Mouse (Mus musculus): ENCODE results near the gene Itgb3bp. TPM values are rescaled to one million over a fixed set of nuclear protein-coding genes. Genes with fewer than 3 reads are reported as not detected.

Gene Itgb3bp
- total RNA-seq, 2 experiments from 2014 or later = 5.7 to 6.0 TPM

GRCm38 (mm10) chr4:99766753-99767152 is 162.9 kb downstream of the Itgb3bp start:
- intact Hi-C loops (cut with DNase I) = loop anchor here (1.0 to 5.0 kb wide), 3 partner anchors 105 to 469 kb away; partner anchors contain the start of gene Gm12689
- peak; percentile 25 to 36 for DNase-seq

- intact Hi-C loops (cut with DNase I) = loop anchor here (1.0 to 5.0 kb wide), 3 partner anchors 105 to 469 kb away; partner anchors contain the start of gene Gm12689
- no peak for DNase-seq
These were observed 163.3 kb downstream of the Itgb3bp start for GRCm38 (mm10) chr4:99766303-99766702.

GRCm38 (mm10) chr4:99752426-99752825 is 177.2 kb downstream of the Itgb3bp start:
- no peak for DNase-seq
- intact Hi-C loops (cut with DNase I) = no loop called here

GRCm38 (mm10) chr4:99739836-99740235 is 189.8 kb downstream of the Itgb3bp start:
- DNase-seq = no peak
- intact Hi-C loops (cut with DNase I) = no loop called here

GRCm38 (mm10) chr4:99725914-99726451 is 203.6 kb downstream of the Itgb3bp start:
- intact Hi-C loops (cut with DNase I) = no loop called here
- no peak for DNase-seq

GRCm38 (mm10) chr4:99724331-99724730 is 205.3 kb downstream of the Itgb3bp start:
- intact Hi-C loops (cut with DNase I) = no loop called here
- peak; percentile 9 to 23 for DNase-seq

- intact Hi-C loops (cut with DNase I) = no loop called here
These were observed 211.7 kb downstream of the Itgb3bp start for GRCm38 (mm10) chr4:99717905-99718304.

GRCm38 (mm10) chr4:99715783-99716416 is 213.7 kb downstream of the Itgb3bp start:
- DNase-seq = no peak
- intact Hi-C loops (cut with DNase I) = loop anchor here (2.0 kb wide), 1 partner anchor 55 kb away; no protein-coding TSS in a partner anchor

More at GRCm38 (mm10) chr4:99717905-99718304, 211.7 kb downstream of the Itgb3bp start:
- no peak for DNase-seq

Other genes with a start within 250 kb of the Itgb3bp start
- 1 to 10 TPM; 4.4 to 8.6 TPM for gene Alg6, start 214.1 kb downstream of the Itgb3bp start, total RNA-seq (2021)
- gene Efcab7, start 100.6 kb downstream of the Itgb3bp start, total RNA-seq (2021) = 1 to 10 TPM; 2.7 TPM
- 100 to 1,000 TPM; 248 to 254 TPM for gene Pgm1, start 399 bp downstream of the Itgb3bp start, total RNA-seq (2021)
- gene Ror1, start 166.0 kb upstream of the Itgb3bp start, total RNA-seq (2021) = 1 to 10 TPM; 4.4 to 5.2 TPM